Mouse (Mus musculus): ENCODE results near the gene Trmu. TPM values are rescaled to one million over a fixed set of nuclear protein-coding genes. Genes with fewer than 3 reads are reported as not detected.

The Trmu gene
- total RNA-seq, 2 experiments from 2014 or later = 17.3 to 21.0 TPM

DNA sequence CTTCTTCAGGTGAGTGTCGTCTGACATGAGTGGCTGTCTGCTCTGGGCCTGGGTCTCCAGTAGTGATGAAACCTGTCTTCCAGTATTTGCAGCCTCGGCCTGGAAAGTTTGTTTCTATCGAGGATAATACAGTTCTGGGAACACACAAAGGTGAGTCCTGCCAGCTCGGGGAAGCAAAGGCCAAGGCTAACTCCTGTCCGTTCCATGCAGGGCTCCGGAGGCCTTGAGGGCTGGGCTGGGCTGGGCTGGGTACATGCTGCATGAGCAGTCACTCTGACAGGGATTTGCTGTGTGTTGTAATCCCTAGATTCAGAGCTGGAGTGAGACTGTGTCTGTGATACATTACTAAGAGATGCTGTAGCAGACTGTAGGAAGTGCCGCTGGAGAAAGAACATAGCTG lies 14.8 kb downstream of the Trmu start:
- intact Hi-C loops (cut with DNase I) = loop anchor here (10.0 kb wide), 1 partner anchor 341 kb away; no protein-coding TSS in a partner anchor
- DNase-seq = no peak

DNA sequence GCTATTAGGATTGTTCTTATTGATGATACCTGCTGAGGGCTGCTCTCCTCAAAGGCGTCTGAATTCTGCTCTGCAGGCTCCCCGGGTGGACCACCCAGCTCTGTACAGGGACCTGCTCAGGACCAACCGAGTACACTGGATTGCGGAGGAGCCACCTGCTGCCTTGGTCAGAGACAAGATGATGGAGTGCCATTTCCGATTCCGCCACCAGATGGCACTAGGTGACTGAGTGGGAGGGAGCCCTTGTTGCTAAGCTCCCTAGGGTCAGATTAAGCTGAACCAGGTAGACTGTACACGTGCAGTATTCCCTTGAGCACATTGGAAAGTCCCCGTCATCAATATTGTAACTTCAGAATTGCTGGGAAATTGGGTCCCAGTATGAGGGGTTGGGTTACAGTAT lies 17.2 kb downstream of the Trmu start:
- DNase-seq = peak; percentile 69 to 88
- intact Hi-C loops (cut with DNase I) = loop anchor here (1.0 to 10.0 kb wide), 3 partner anchors 143 to 339 kb away; no protein-coding TSS in a partner anchor

DNA sequence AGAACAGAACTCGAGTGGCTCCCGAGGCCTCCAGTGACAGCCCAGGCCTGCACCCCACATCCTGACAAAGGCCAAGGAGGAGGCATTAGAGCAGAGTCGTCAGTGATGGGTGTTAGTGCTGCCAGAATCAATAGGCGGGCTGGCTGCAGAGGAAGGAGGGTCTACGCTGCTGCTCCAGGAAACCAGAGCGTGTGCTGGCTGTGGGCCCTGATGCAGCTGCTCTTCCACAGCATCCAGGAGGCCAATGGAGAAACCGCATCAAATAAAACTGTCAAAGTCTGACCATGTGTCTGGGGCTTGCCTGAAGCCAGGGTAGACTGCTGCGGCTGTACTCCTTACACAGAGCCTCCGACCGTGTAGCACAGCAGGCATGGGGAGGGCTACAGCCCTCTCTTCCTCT lies 18.0 kb downstream of the Trmu start:
- DNase-seq = no peak
- intact Hi-C loops (cut with DNase I) = loop anchor here (2.0 to 10.0 kb wide), 2 partner anchors 238 to 338 kb away; no protein-coding TSS in a partner anchor

DNA sequence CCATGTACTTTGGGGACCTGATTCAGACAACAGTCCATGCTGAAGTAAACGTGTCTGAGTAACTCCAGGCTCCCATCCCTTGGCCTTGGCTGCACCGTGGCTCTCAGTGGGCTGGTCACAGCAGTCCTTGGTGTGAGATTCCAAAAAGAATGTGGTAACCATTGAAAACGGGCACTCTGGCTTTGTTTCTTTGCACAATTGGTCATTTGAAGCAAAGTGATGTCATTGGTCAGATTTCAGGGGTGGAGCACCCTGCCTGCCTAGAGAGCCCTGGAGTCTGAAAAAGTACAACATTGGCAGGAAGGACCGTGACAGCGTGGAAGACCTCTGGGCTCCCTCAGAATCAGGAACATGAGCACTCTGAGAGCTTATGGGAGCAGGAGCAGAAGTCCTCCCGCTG lies 20.3 kb downstream of the Trmu start:
- intact Hi-C loops (cut with DNase I) = loop anchor here (10.0 kb wide), 1 partner anchor 335 kb away; no protein-coding TSS in a partner anchor
- DNase-seq = no peak

DNA sequence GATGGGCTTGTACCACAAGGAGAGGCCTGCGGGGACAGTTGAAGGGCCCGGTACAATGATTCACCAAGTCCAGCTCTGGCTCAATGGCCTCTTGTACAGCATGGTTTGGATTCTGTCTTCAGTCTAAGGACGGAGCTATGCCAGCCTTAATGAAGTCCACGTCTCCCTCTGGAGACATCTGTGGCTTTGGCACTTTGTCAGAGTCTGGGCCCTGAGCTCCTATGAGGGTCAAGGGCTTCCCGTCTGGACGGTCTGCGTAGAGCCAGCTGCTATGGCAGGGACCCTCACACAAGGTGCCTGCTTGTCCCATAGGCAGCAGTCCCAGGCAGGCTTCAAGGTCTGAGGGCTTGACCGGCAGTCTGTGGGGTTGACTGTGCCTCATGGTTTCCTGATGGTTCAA lies 21.2 kb downstream of the Trmu start:
- intact Hi-C loops (cut with DNase I) = no loop called here
- no peak for DNase-seq

DNA sequence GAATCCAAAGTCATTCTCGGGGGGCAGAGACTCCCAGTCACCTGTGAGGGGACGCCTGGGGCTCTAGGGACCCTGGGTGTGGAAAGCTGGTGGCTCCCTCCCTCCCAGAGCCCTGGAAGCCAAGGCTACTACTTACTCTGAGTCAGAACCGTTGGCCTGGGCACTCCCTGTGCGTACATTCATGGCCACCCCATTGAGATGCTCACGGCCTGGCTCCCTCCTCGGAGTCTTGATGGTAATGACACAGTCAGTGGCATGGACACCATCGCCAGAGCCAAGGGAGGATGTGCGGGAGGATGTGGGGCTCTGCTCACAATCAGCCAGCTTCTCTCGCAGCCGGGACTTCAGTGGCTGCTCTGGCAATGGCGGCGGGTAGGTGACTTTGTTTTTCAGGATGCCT lies 21.7 kb downstream of the Trmu start:
- intact Hi-C loops (cut with DNase I) = no loop called here

DNA sequence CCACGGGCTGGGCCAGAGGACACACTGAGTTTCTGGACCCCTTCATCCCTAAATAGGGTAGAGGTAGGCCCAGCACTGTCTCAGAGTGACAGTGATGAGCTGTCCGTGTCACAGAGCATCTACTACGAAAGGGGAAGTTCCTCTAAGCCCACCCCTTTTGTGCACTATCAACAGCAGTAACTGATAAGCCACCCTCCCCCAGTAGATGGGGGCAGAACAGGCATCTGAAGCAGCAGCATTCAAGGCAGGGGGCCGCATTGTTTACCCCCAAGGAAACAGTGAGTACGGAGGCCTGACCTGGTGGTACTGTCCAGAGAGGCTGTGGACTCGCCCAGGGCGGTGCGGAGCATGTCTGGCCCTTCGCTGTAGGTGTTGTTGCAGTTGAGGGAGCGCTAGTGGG lies 23.4 kb downstream of the Trmu start:
- intact Hi-C loops (cut with DNase I) = no loop called here

More for the DNA sequence above, 21.7 kb downstream of the Trmu start:
- DNase-seq = no peak

DNA sequence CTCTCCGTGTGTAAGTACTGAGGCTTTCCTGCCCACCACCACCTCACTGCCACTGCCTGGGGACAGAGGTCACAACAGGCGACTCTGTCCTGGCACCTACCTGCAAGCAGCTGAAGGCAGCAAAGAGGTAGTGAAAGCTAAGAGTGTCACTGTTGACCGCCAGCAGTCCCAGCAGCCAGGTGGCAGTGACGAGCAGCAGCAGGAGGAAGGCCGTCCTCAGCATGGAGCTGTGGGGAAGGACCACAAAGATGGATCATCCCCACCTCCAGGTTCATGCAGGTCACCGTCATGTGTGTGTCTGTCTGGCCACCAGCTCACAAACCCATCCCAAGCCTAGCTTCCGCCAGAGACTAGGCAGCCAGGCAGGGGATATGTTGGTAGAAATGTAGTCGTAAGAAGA lies 24.7 kb downstream of the Trmu start:
- DNase-seq = no peak
- intact Hi-C loops (cut with DNase I) = no loop called here

More for the DNA sequence above, 23.4 kb downstream of the Trmu start:
- DNase-seq = no peak

DNA sequence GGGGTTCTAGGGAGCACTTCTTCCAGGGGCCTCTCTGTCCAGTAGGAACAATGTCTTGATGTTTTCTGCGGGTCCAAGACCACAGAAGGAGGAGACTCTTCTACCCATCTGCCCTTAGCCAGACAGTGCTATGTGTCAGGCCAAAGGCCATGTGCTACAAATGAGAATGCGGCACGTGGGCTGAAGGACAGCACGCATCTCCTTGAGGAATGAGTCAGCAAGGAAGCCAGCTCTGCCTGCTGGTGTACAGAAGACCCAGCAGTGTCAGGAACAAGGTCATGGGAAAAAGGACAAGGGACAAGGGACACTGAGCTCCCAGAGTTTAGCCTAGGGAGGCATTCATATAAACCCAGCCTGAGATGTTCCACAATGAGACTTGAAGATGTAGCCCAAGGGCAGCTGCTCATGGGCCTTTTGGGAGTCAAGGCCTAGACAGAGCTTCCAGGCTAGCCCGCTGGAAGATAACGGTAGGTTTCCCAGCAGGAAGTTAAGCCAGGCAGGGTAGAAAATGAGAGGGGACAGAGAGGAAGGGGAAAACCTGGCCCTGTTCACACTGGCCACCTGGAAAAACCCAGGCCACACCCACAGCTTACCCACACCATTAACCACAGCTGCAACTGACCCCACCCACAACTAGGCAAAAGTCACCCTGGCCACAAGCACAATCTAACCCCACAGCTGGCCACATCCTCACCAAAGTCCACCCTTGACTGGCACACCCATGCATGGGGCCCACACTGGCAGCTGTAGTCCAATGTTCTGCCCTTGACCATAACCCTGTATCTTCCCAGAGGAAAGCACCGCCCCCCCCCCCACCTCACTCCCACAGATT lies 29.8 kb downstream of the Trmu start:
- intact Hi-C loops (cut with DNase I) = no loop called here
- DNase-seq = no peak

DNA sequence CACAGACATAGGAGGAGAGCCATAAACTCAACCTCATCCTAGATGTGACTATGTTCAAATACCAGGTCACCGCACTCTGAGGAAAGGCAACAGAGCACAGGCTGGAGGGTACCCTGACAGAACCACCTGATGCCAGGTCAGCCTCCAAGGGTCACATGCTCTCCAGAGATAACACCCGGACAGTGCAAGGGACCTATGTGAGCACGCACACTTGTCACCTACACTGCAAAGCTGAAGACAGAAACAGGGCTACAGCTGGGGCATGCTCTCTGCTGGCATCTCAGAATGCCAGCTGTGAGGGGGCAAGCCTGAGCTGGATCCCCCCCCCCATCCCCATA lies 30.3 kb downstream of the Trmu start:
- DNase-seq = no peak
- intact Hi-C loops (cut with DNase I) = no loop called here

DNA sequence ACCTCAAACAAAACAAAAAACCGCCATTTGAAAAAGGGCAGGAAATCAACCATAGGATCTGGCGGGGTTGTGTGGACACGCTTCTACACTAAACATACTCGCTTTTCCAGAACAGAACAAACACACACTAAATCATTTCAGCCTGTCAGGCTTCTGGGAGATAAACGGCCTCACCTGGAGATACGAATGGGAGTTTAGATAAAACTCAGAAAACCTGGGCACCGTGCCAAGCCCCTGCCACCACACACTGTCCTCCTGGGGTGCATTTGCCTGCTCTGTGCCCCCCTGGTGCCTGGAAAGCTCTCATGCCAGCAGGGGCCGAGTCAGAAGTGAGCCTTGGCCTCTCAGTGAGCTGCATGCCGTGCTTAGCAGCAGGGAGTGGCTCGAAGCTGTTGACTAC lies 30.8 kb downstream of the Trmu start:
- DNase-seq = no peak
- intact Hi-C loops (cut with DNase I) = no loop called here

DNA sequence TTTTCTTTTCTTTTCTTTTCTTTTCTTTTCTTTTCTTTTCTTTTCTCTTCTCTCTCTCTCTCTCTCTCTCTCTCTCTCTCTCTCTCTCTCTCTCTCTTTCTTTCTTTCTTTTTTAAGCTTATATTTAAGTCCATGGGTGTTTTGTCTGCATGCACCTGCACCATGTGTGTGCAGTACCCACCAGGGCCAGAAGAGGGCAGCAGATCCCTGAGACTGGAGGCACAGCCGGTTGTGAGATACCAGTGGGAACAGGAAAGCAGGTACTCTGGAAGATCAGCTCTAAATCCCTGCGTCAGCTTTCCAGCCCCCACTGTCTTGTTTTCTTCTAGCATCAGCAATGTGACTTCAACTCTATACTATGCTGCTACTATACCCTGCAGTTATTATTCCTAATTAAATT lies 34.5 kb downstream of the Trmu start:
- DNase-seq = peak in 1 of 2 experiments; percentile 57
- intact Hi-C loops (cut with DNase I) = no loop called here

DNA sequence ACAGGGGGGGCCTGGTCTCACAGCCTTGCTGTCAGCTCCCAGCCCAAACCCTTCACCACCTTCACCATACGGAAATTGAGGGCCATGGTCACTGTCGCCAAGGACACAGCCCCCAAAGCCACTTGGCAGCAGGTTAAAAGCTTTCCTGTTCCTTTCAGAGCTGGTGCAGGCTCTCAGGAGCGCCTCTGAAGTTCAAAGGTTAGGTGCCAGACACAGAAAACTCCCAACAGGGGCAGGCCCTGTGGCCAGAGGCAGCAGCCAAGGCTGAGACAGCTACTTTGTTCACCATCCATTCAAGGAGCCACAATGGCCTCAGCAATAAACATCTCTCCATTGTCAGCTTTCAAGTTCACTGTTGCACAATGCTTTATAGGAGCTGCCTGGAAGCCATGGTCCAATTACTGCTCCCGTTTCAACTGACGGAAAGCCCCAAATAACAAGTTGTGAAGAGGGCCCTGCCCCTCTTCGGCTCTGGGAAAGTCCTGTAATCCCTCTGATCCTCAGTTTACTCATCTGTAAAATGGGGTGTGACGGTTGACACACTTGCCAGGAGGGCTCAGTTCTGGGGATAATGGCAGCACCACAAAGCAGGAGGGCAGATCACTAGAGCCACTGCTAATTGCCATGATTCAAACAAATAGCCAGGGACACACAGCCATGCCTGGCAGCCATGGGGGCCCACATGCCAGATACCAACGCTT lies 40.2 kb downstream of the Trmu start:
- intact Hi-C loops (cut with DNase I) = no loop called here
- DNase-seq = no peak

DNA sequence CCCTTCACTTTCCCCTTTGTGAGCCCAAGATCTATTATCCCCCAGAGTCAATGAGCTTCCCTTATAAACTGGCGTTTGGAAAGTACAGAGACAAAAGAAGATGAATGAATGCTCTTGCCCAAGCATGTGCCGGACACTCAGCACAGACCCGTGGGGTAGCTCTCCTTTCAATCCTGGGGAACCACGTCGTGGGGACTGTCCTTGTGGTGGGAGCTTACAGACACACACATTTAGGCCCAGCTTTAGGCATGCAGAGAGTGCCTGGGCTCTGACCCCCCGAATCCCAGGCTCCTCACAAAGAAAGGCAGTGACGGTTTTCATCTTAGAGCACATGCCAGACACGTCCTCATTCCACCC lies 40.8 kb downstream of the Trmu start:
- no peak for DNase-seq
- intact Hi-C loops (cut with DNase I) = no loop called here

DNA sequence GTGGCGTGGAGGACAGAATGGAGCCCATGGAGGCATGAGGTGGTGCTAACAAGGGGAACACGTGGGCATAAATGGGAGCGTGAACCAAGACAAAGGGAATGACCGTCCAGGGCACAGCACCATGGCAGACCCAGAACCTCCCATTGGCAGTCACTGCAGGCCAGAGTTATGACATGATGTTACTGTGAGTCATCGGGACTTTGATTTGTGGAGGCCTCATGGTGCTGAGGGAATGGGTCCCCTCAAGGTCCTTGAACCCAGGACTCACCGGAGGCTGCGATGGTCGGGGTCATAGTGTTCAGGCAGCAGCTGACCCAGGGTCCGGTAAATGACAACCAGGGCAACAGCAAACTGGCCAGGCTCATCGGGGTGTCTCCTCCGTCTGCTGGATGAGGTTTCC lies 42.7 kb downstream of the Trmu start:
- intact Hi-C loops (cut with DNase I) = no loop called here

DNA sequence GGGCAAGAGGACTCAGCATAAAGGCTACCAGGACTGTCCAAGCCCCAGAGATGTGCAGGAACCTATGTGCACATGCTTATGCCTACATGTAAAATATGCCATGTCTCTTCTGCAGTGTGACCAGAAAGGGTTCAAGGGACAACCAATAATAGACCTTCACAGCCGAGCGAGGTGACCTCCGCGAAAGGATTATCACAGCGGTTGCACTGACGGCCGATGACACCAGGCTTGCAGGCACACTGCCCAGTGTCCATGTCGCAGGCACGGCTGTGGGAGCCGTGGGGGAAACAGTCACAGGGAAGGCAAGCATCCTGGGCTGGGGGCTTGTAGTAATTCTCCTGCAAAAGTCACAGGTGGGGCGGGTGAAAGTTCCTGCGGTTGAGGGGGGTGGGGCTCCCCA lies 49.0 kb downstream of the Trmu start:
- no peak for DNase-seq
- intact Hi-C loops (cut with DNase I) = no loop called here

More for the DNA sequence above, 42.7 kb downstream of the Trmu start:
- DNase-seq = no peak

DNA sequence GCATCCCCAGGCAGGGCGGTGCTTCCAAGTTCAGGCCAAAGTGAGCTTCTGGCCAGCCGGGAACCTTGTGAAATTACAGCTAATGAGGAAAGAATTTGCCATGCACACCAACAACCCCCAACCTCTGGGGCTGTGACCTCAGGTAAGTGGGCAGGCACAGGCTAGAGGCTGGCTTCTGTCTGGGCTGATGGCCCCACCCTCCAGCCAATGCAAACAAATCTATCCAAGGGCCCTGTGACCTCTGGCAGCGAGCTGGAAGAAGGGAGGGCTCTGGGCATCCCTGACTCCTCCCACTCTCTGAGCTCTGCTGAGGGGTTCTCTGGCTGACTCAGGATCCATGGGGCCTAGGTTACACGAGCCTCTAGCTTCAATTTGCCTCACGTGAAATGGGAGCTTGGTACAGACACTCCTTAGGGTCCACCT lies 56.5 kb downstream of the Trmu start:
- peak; percentile 13 to 21 for DNase-seq
- intact Hi-C loops (cut with DNase I) = no loop called here

Other genes with a start within 250 kb of the Trmu start
- 10 to 100 TPM; 39.3 to 53.4 TPM for gene Ppara, start 144.3 kb upstream of the Trmu start, total RNA-seq (2021)
- gene Cdpf1, start 67.6 kb upstream of the Trmu start, total RNA-seq (2021) = 10 to 100 TPM; 35.6 to 41.4 TPM
- 1 to 10 TPM; 2.7 to 3.8 TPM for gene Pkdrej, start 57.6 kb upstream of the Trmu start, total RNA-seq (2021)
- gene Ttc38, start 47.0 kb upstream of the Trmu start, total RNA-seq (2021) = 10 to 100 TPM; 13.9 to 21.5 TPM
- under 1 TPM; 0.17 to 0.46 TPM for gene Gtse1, start 19.6 kb upstream of the Trmu start, total RNA-seq (2021)
- 1 to 10 TPM; 6.4 to 7.2 TPM for gene Celsr1, start 154.5 kb downstream of the Trmu start, total RNA-seq (2021)
- gene Gramd4, start 178.4 kb downstream of the Trmu start, total RNA-seq (2021) = 10 to 100 TPM; 29.6 to 35.3 TPM